Mouse (Mus musculus): ENCODE results near the gene Cox17.

DNA sequence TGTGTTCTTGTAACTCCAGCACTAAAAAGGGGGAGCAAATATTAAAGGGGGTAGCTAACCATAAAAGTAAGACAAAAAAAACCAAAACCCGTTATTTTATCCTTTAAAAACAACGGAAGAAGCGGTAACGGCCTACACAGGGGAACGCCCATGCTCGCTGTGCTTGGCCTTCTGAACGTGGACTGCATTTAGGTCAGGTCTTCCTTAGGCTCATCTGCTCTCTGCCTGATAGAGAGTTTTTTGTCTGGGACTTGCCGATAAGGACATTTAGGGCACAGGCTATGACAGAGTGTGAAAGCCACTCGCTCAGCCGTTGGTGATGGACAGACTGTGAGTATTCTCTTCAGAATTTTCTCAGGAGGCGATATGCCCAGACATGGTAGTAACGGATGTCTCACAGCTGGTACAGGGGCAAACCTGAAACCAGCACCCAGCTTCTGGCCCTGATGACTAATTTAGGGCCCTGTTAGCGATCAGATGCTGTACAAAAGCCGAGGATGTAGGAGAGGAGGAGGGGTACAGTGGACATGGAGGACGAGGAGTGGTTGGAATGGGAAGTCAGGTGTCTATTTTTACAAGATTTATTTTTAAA, 25.0 kb downstream of the Cox17 start:
- TF ChIP-seq CTCF (IDR thresholded peaks at IDR 0.05) (no peak), POLR2A (IDR thresholded peaks at IDR 0.05; ENCODE audit: insufficient read depth, low read depth, low read length) (no peak)

Measured in heart, adult 2 months (tissue).